Mouse (Mus musculus) limb, embryonic 11.5 days (tissue): ENCODE data around the gene Exoc6b. TPM values are rescaled to one million over a fixed set of nuclear protein-coding genes. Genes with fewer than 3 reads are reported as not detected.
A peak's percentile ranks its signal among the peaks of the same experiment; 100 is the strongest.

Experiments
- ATAC-seq: fragments of 200-750 bp; cut with Nextera tagmentation; 2 replicates; pipeline ENCODE4 v1.8.0; 2017; ENCODE audit warnings: low read depth; ENCODE audit not compliant: insufficient number of reproducible peaks, low FRiP score, low TSS enrichment
- DNase-seq: peaks from one replicate; pipeline ENCODE4 v3.0.0-alpha.2; 2015; ENCODE audit warnings: low spot score
- H3K27ac ChIP-seq: fragments of 300-500 bp; sonication (generic); replicated peaks from 2 replicates; pipeline ENCODE4 v1.5.1; 2014; ENCODE audit warnings: low read depth, mild to moderate bottlenecking, low read length
- H3K27me3 ChIP-seq: fragments of 300-500 bp; sonication (generic); 2 replicates; pipeline ENCODE4 v1.6.1; 2014; ENCODE audit warnings: mild to moderate bottlenecking, low read length, mixed read lengths; ENCODE audit not compliant: control insufficient read depth, insufficient read depth
- H3K36me3 ChIP-seq: fragments of 300-500 bp; sonication (generic); 2 replicates; pipeline ENCODE4 v1.6.1; 2014; ENCODE audit warnings: mild to moderate bottlenecking, low read length, moderate library complexity, mixed read lengths; ENCODE audit not compliant: control insufficient read depth, insufficient read depth
- H3K4me1 ChIP-seq: fragments of 300-500 bp; sonication (generic); 2 replicates; pipeline ENCODE4 v1.6.1; 2014; ENCODE audit warnings: low read length, mixed read lengths; ENCODE audit not compliant: control insufficient read depth, insufficient read depth
- H3K4me2 ChIP-seq: fragments of 300-500 bp; sonication (generic); 2 replicates; pipeline ENCODE4 v1.6.1; 2014; ENCODE audit warnings: low read depth, mild to moderate bottlenecking, moderate library complexity; ENCODE audit not compliant: severe bottlenecking
- H3K4me3 ChIP-seq: fragments of 300-500 bp; sonication (generic); 2 replicates; pipeline ENCODE4 v1.5.1; 2014; ENCODE audit warnings: low read depth, low read length
- H3K9ac ChIP-seq: fragments of 300-500 bp; sonication (generic); 2 replicates; pipeline ENCODE4 v1.6.1; 2014; ENCODE audit warnings: mild to moderate bottlenecking, low read length
- H3K9me3 ChIP-seq: fragments of 300-500 bp; sonication (generic); 2 replicates; pipeline ENCODE4 v1.6.1; 2016; ENCODE audit warnings: low read length; ENCODE audit not compliant: control insufficient read depth
- WGBS: fragments of 180-500 bp; shearing (Covaris S2); extraction: QIAGEN DNeasy Blood & Tissue Kit; methylation state at CpG from one replicate; pipeline ENCODE4 v1.1.7; 2014; 5-methylcytosine and 5-hydroxymethylcytosine counted together
- polyA plus RNA-seq: library from polyadenylated mRNA; unstranded; fragments of >200 nt; fragmentation: Nextera tagmentation; extraction: Ambion mirVana; gene quantifications from 2 replicates; pipeline ENCODE4 v1.2.1, GENCODE M21; 2014

Exoc6b gene
- polyA plus RNA-seq, 1 experiment from 2014 or later, result 30.5 TPM

DNA sequence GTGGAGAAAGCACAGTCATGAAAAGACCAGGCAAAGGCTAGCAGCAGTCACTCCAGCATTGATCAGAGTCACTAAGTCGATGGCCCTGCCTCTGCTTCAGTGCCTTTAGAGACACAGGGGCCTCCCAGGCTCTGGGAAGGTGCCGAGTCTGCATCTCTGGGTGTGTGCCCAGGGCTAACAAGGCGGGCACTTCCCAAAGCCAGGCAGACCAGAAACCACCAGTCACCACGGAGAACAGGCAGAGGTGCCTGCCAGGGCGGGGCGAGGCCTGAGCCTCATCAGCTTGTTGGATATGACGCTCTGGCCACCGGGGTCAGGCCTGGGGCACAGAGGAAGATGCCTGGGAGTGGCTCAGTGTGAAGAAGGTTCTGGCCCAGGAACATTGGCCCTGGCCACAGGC is 489.8 kb downstream of the Exoc6b start:
- H3K9me3 ChIP-seq, result no peaks in the 10 kb centered on the region
- 61% methylated on average over 8 of the region's 8 CpGs for WGBS
- no peak overlapping the region for H3K9ac ChIP-seq
- no peak for DNase-seq
- no peak for ATAC-seq
- peaks cover 5% of the 10 kb centered on the region for H3K36me3 ChIP-seq
- no peak overlapping the region for H3K4me3 ChIP-seq
- peaks cover 38% of the 10 kb centered on the region for H3K4me1 ChIP-seq
- no peaks in the 10 kb centered on the region for H3K27me3 ChIP-seq
- H3K27ac ChIP-seq, result no peak overlapping the region
- H3K4me2 ChIP-seq, result no peak overlapping the region

DNA sequence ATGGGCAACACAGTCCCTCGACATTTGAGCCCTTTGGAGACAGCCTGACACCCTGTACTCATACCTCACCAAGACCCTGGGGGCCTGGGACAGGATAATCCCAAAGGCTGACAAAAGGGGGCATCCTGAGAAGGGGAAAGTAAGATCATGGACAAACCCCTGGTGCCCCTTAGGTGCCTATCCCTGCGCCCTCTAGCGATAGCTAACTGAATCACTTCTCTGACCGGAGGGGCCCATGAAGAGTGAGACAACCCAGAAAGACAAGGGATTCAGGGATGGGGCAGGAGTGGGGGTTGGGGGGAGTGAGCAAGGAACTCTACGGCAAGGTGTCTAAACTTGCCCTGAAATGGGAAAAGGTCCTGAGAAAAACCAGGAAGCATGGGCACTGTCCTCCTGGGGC is 490.4 kb downstream of the Exoc6b start:
- H3K27me3 ChIP-seq, result no peaks in the 10 kb centered on the region
- H3K27ac ChIP-seq, result no peak overlapping the region
- DNase-seq (peak; percentile 59), ATAC-seq (no peak)
- no peak overlapping the region for H3K9ac ChIP-seq
- no peak overlapping the region for H3K4me2 ChIP-seq
- H3K4me1 ChIP-seq, result peaks cover 39% of the 10 kb centered on the region
- peaks cover 7% of the 10 kb centered on the region for H3K36me3 ChIP-seq
- H3K9me3 ChIP-seq, result no peaks in the 10 kb centered on the region
- 12% methylated on average over 5 of the region's 5 CpGs for WGBS
- no peak overlapping the region for H3K4me3 ChIP-seq

DNA sequence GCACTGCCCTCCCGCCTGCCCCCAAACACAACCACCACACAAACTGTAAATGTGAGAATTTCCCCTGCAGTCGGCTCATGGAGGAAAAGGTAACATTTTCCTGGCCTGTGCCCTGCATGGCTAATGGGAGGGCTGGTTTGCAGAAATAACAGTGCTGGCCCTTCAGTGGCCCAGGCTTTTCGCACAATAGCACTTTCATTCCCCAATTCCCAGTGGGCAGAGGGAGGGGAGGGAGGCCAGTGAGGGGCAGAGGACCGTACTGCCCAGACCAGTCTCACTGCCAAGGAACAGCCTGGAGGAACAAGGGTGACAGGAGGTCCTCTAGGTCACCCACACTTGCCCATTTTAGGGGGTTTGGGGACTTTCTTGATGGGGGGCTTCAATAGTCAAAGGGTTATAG is 491.4 kb downstream of the Exoc6b start:
- Histone ChIP-seq H3K27me3 (no peaks in the 10 kb centered on the region), H3K36me3 (peaks cover 7% of the 10 kb centered on the region), H3K4me2 (no peak overlapping the region), H3K4me1 (peaks cover 33% of the 10 kb centered on the region), H3K4me3 (no peak overlapping the region), H3K9me3 (no peaks in the 10 kb centered on the region), H3K9ac (no peak overlapping the region), H3K27ac (no peak overlapping the region)
- DNase-seq (no peak), ATAC-seq (no peak)
- WGBS, result 56% methylated on average over 4 of the region's 4 CpGs

DNA sequence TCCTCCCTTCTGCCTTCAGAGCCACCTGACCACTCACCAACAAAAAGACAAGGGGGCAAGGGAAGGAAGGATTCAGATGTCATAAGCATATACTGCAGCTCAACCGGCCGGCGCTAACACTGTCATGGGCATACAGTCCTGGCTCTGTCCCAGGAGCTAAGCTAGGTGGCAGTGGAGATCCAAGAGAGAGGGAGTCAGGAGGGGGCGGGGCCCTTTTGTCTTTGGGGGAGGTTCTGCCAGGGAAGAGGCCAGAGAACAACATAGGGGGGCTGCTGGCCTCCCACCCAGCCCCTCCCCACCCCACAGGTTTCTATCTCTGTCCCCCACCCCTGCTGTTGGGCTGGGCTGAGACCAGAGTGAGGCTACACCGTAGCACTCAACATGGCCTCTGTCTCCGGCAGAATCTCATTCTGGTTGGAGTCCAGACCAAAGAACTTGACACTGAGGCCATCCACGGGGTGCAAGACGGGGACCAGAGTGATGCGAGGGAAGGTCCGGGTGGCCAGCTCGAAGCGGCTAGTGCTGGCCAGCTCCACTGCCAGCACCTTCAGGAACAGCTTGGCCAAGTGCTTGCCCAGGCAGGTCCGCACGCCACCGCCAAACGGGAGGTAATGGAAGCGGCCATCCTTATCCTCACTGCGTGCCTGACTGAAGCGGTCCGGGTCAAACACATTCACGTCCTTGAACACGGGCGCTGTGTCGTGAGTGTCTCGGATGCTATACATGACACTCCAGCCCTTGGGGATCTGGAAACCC is 495.2 kb downstream of the Exoc6b start:
- H3K4me3 ChIP-seq, result no peak overlapping the region
- no peaks in the 10 kb centered on the region for H3K9me3 ChIP-seq
- peaks cover 30% of the 10 kb centered on the region for H3K4me1 ChIP-seq
- peak overlapping the region; percentile 50; the same call in 1 of the 2 replicates for H3K27ac ChIP-seq
- WGBS, result 37% methylated on average over 25 of the region's 25 CpGs
- H3K36me3 ChIP-seq, result peaks cover 3% of the 10 kb centered on the region; the same call in 1 of the 2 replicates
- 0 out of 2 replicates have a peak overlapping the region, but pooled peaks have one; percentile 2 for H3K9ac ChIP-seq
- ATAC-seq, result no peak
- peak; percentile 54 for DNase-seq
- H3K27me3 ChIP-seq, result no peaks in the 10 kb centered on the region
- 0 out of 2 replicates have a peak overlapping the region, but pooled peaks have one; percentile 11 for H3K4me2 ChIP-seq

DNA sequence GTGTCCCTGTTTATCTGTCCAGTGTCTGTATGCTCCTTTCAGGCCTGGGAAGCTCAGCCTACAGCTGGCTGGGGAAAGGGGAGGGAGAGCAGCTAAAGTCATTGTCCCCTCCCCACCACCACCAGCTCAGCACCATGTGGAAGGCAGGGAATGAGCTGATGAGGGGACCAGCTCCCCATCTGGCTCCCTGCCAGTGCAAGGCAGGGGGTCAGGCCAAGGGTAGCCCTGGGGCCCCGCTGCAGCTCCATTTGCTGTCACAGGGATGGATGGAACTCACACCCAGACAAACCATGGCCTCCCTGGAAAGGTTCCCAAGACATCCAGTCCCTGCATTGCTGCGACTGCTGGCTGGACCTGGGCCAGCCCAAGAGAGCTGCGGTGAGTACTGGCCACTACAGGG is 499.3 kb downstream of the Exoc6b start:
- Histone ChIP-seq H3K4me1 (peaks cover 25% of the 10 kb centered on the region), H3K4me3 (no peak overlapping the region), H3K27ac (0 out of 2 replicates have a peak overlapping the region, but pooled peaks have one; percentile 4), H3K4me2 (no peak overlapping the region), H3K9ac (no peak overlapping the region), H3K36me3 (0 out of 2 replicates have a peak, but pooled peaks cover 3% of the 10 kb centered on the region), H3K9me3 (no peaks in the 10 kb centered on the region), H3K27me3 (no peaks in the 10 kb centered on the region; the same call in 1 of the 2 replicates)
- ATAC-seq, result no peak
- DNase-seq, result no peak
- 42% methylated on average over 3 of the region's 3 CpGs for WGBS

DNA sequence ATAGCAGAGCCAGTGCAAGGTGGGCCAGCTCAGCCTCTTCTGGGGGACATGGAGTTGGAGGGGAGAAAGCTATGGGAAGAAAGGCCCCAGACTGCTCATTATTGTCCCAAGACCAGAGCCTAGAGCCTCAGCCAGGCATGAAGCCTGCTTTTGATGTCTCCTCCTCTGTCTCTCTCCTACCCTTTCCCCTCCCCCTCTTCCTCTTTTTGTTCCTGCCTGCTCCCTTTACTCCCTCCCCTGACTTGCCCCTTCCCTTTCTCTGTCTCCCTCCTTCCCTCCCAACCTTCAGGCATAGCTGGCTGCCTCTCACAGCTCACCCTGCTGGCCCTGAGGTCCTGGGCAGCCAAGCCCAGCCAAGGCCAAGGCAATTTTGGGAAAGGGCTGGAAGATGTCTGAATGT is 499.7 kb downstream of the Exoc6b start:
- Histone ChIP-seq H3K27me3 (no peaks in the 10 kb centered on the region; the same call in 1 of the 2 replicates), H3K36me3 (0 out of 2 replicates have a peak, but pooled peaks cover 3% of the 10 kb centered on the region), H3K27ac (0 out of 2 replicates have a peak overlapping the region, but pooled peaks have one; percentile 4), H3K4me1 (peaks cover 25% of the 10 kb centered on the region), H3K4me2 (no peak overlapping the region), H3K4me3 (no peak overlapping the region), H3K9ac (no peak overlapping the region), H3K9me3 (no peaks in the 10 kb centered on the region)
- no peak for ATAC-seq
- no peak for DNase-seq

DNA sequence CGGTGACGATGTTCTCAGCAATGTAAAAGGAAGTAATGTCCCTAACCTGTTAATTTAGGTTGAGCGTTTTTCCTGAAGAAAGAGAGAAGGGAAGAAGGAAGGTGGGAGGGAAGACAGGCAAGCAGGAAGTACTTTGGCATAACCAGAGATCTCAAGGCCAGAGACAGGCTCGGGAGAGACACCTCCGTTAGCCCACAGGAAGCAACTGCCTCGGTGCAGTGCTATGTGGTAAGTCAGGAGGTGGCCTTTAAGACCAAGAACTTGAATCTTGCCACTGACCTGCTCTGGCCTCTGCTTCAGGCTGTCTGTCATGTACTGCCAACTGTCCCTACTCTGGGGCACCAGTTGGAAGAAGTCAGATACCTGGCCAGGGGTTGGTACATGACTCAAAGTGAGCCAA is 500.4 kb downstream of the Exoc6b start:
- 73% methylated on average over 6 of the region's 6 CpGs for WGBS

More for the DNA sequence above, 500.4 kb downstream of the Exoc6b start:
- Histone ChIP-seq H3K9ac (no peak overlapping the region), H3K4me3 (no peak overlapping the region), H3K9me3 (no peaks in the 10 kb centered on the region), H3K4me1 (peaks cover 21% of the 10 kb centered on the region), H3K36me3 (0 out of 2 replicates have a peak, but pooled peaks cover under 1% of the 10 kb centered on the region), H3K27me3 (no peaks in the 10 kb centered on the region; the same call in 1 of the 2 replicates), H3K4me2 (no peak overlapping the region), H3K27ac (no peak overlapping the region)
- ATAC-seq, result no peak
- no peak for DNase-seq
